Mouse (Mus musculus) cerebellum, adult (tissue): Measurements from ENCODE around the gene 4933403O08Rik.

Source experiments
- ATAC-seq: cut with Nextera tagmentation; 2 replicates; pipeline ENCODE4 v1.9.2; 2017; ENCODE audit warnings: mild to moderate bottlenecking, moderate library complexity, mixed read lengths; ENCODE audit not compliant: insufficient number of reproducible peaks, low FRiP score, low TSS enrichment

The 4933403O08Rik gene

GRCm38 (mm10) chrX:112238749-112239148 is at the start of gene 4933403O08Rik:
TSS of gene 4933403O08Rik (plus strand) at chrX:112239049.
- ATAC-seq, result no peak

DNA sequence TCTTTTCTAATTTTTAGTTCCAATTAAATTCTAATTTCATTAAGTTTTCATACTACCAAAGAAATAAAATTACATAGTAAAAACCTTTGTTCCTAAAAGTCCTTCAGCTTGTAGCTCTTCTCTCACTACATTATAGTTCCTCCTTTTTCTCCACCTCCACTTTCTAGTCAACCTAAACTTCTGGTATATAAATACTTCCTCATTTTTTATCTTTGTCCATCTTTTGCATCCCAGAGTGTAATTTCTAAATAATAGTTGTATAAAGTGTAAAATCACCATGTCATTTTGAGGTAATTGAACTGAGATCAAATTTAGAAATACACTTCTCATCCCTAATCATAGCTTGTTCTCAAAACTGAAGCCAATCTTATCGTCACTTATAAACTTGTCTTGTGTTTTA is 4.1 kb downstream of the 4933403O08Rik start:
- ATAC-seq, result no peak

GRCm38 (mm10) chrX:112255513-112255912 is 16.7 kb downstream of the 4933403O08Rik start:
- ATAC-seq, result no peak

GRCm38 (mm10) chrX:112273550-112273949 is 34.7 kb downstream of the 4933403O08Rik start:
- no peak for ATAC-seq
